19 mouse cellular contexts compared by ENCODE assay signal in the genomic region with DNA sequence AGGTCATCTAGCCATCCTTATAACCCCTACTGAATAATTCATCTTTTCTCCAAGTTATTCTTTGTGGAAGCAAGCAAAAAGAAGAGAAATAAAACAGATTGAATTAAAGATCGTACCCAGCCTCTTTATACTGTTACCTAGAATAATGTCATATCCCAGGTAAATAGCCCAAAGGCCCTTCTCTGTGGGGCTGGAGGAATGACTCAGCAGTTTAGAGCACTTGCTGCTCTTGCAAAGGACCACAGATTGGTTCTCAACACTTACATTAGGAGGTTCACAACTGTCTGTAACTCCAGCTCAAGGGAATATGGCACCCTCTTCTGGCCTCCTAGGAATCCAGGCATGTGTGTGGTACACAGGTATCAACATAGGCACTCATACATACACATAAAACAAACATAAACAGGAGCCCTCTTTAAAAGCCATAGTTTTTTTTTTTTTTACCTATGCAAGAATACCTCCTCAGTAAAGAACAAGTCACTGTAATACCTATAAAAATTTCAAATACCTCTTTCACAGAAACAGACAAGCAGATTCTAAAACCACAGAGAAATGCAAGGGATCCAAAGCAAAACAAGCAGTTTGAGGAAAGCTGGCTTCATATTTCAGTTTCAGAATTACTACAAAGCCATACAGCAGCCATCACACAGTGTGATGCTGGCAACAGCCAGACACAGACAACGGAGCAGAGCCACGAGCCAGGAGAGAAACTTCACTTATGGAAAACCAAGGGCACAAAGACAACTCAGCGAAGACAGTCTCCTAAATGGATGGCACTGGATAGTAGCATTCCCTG. TPM values are rescaled to one million over a fixed set of nuclear protein-coding genes. Genes with fewer than 3 reads are reported as not detected.
A peak's percentile ranks its signal among the peaks of the same experiment; 100 is the strongest.
DNase-seq lines count a peak whose midpoint lies in the region; ATAC-seq and TF ChIP-seq lines count a peak whose summit lies in the region.
"Had no signal": no experiment of that assay in that cellular context is flagged by ENCODE, and none has a peak within 500 bp of the region (broad histone marks: within the 10 kb centered on the region; RNA-seq: fewer than 3 reads in every experiment).

No protein-coding gene starts in this region.

- no peak for DNase-seq in hindbrain, postnatal 0 days (ENCODE audit: low spot score)
- DNase-seq in 416B (ENCODE audit: low read depth) (peak; percentile 46), ES-E14 (ENCODE audit: low read depth, low spot score) (no peak)
- DNase-seq in thymus, postnatal 25 days = no peak
- DNase-seq in kidney, postnatal 4 days = no peak
- DNase-seq: liver, embryonic 13.5 days; lung, postnatal 14 days had no signal

- TF ChIP-seq CTCF in hindbrain, postnatal 0 days (IDR thresholded peaks at IDR 0.05; ENCODE audit: low read depth) = no peak

- WGBS in hindbrain, postnatal 0 days = 66% methylated on average over 4 of the region's 4 CpGs
- 91% methylated on average over 4 of the region's 4 CpGs for WGBS in hindbrain, embryonic 12.5 days

- no peak for ATAC-seq in hindbrain, postnatal 0 days
- no peak for ATAC-seq in hindbrain, embryonic 12.5 days (ENCODE audit: low FRiP score)
- ATAC-seq in erythroid progenitor cell, adult 5-6 weeks (replicated peaks; ENCODE audit: low FRiP score, poor library complexity, severe bottlenecking) = peak; percentile 43; the same call in 1 of the 2 replicates
- ATAC-seq: forebrain, embryonic 15.5 days; intestine, embryonic 16.5 days had no signal

- 0 out of 2 replicates have a peak, but pooled peaks cover 3% of the 10 kb centered on the region for H3K4me1 ChIP-seq in hindbrain, postnatal 0 days (ENCODE audit: insufficient read depth, low read length)
- H3K4me1 ChIP-seq in hindbrain, embryonic 12.5 days = peaks cover 20% of the 10 kb centered on the region
- peaks cover 2 to 6% of the 10 kb centered on the region in 2 experiments; a peak in 1 of 4 replicates for H3K4me1 ChIP-seq in ES-E14 (ENCODE audit: control insufficient read depth in 2 of 2, insufficient read depth in 2 of 2, low read length in 2 of 2, poor library complexity in 1 of 2)
- H3K4me1 ChIP-seq: embryonic facial prominence, embryonic 10.5 days; embryonic facial prominence, embryonic 15.5 days; hindbrain, embryonic 10.5 days had no signal

- no peak overlapping the region for H3K9ac ChIP-seq in hindbrain, postnatal 0 days (replicated peaks; ENCODE audit: low read length)
- no peak overlapping the region for H3K9ac ChIP-seq in hindbrain, embryonic 12.5 days
- no peak overlapping the region for H3K9ac ChIP-seq in ES-E14 (ENCODE audit: insufficient read depth, low read depth, low read length, poor library complexity, severe bottlenecking)
- H3K9ac ChIP-seq: embryonic facial prominence, embryonic 15.5 days; forebrain, embryonic 15.5 days; heart, embryonic 13.5 days; limb, embryonic 13.5 days; liver, embryonic 13.5 days; lung, embryonic 14.5 days had no signal

- H3K27ac ChIP-seq in hindbrain, postnatal 0 days = 0 out of 2 replicates have a peak overlapping the region, but pooled peaks have one; percentile 7
- H3K27ac ChIP-seq in hindbrain, embryonic 12.5 days = no peak overlapping the region
- no peak overlapping the region for H3K27ac ChIP-seq in ES-E14 (ENCODE audit: insufficient read depth, low read depth, low read length, poor library complexity, severe bottlenecking)
- H3K27ac ChIP-seq: embryonic facial prominence, embryonic 10.5 days; embryonic facial prominence, embryonic 15.5 days; forebrain, embryonic 15.5 days; heart, adult 2 months; heart, embryonic 13.5 days; hindbrain, embryonic 10.5 days; kidney, postnatal 0 days; limb, embryonic 13.5 days; liver, embryonic 13.5 days had no signal

- H3K36me3 ChIP-seq in hindbrain, postnatal 0 days (ENCODE audit: insufficient read depth, low read length) = no peaks in the 10 kb centered on the region
- H3K36me3 ChIP-seq in hindbrain, embryonic 12.5 days = no peaks in the 10 kb centered on the region
- no peaks in the 10 kb centered on the region; the same call in 1 of the 2 replicates for H3K36me3 ChIP-seq in ES-E14 (ENCODE audit: control insufficient read depth, insufficient read depth, low read length, poor library complexity, severe bottlenecking)
- H3K36me3 ChIP-seq: embryonic facial prominence, embryonic 15.5 days; forebrain, embryonic 15.5 days; heart, embryonic 13.5 days; limb, embryonic 13.5 days; liver, embryonic 13.5 days had no signal

- no peak overlapping the region for H3K4me3 ChIP-seq in hindbrain, postnatal 0 days (ENCODE audit: low read length)
- no peak overlapping the region for H3K4me3 ChIP-seq in hindbrain, embryonic 12.5 days
- no peak overlapping the region for H3K4me3 ChIP-seq in ES-E14 (ENCODE audit: insufficient read depth in 1 of 2, low read depth in 1 of 2, low read length in 2 of 2, poor library complexity in 1 of 2, severe bottlenecking in 1 of 2)
- H3K4me3 ChIP-seq: embryonic facial prominence, embryonic 10.5 days; embryonic facial prominence, embryonic 15.5 days; forebrain, embryonic 15.5 days; heart, adult 2 months; heart, embryonic 13.5 days; hindbrain, embryonic 10.5 days; limb, embryonic 13.5 days; liver, embryonic 13.5 days had no signal

- in situ Hi-C loops in ES-E14 (cut with MboI; ENCODE audit: low sequenced_read_pairs in 2 of 2, unreplicated experiment in 2 of 2) = no loop called here

- no peaks in the 10 kb centered on the region for H3K9me3 ChIP-seq in hindbrain, postnatal 0 days (ENCODE audit: low read length)
- H3K9me3 ChIP-seq in hindbrain, embryonic 12.5 days (replicated peaks) = no peaks in the 10 kb centered on the region
- no peaks in the 10 kb centered on the region for H3K9me3 ChIP-seq in ES-E14 (ENCODE audit: control insufficient read depth, insufficient read depth, low read depth, low read length)
- H3K9me3 ChIP-seq: embryonic facial prominence, embryonic 10.5 days; embryonic facial prominence, embryonic 15.5 days; forebrain, embryonic 15.5 days; heart, embryonic 13.5 days; hindbrain, embryonic 10.5 days; limb, embryonic 13.5 days; liver, embryonic 13.5 days had no signal

- H3K4me2 ChIP-seq in hindbrain, postnatal 0 days (ENCODE audit: low read depth, low read length) = no peak overlapping the region
- H3K4me2 ChIP-seq in hindbrain, embryonic 12.5 days (replicated peaks) = no peak overlapping the region
- H3K4me2 ChIP-seq: embryonic facial prominence, embryonic 15.5 days; forebrain, embryonic 15.5 days; heart, embryonic 13.5 days; limb, embryonic 13.5 days; liver, embryonic 13.5 days; lung, embryonic 14.5 days had no signal

- H3K27me3 ChIP-seq in hindbrain, postnatal 0 days (ENCODE audit: insufficient read depth, low read length) = no peaks in the 10 kb centered on the region
- H3K27me3 ChIP-seq in hindbrain, embryonic 12.5 days = no peaks in the 10 kb centered on the region
- H3K27me3 ChIP-seq: embryonic facial prominence, embryonic 15.5 days; forebrain, embryonic 15.5 days; heart, embryonic 13.5 days; limb, embryonic 13.5 days; liver, embryonic 13.5 days had no signal

TF ChIP-seq in ES-E14, 5 proteins besides CTCF, POLR2A, EP300 and RAD21:
- TF ChIP-seq MAFK (IDR thresholded peaks at IDR 0.05; ENCODE audit: insufficient read depth, low read depth, low read length) = peak; percentile 26; the same call in 1 of the 2 replicates
- TF ChIP-seq ZC3H11A (IDR thresholded peaks at IDR 0.05; ENCODE audit: borderline replicate concordance, low read depth, low read length) = no peak
- TF ChIP-seq HCFC1 (IDR thresholded peaks at IDR 0.05; ENCODE audit: borderline replicate concordance, insufficient read depth, low read length) = no peak
- TF ChIP-seq CHD2 (IDR thresholded peaks at IDR 0.05; ENCODE audit: low read depth, low read length) = no peak
- TF ChIP-seq ZNF384 (IDR thresholded peaks at IDR 0.05; ENCODE audit: low read depth, low read length) = no peak

RNA-seq across cellular contexts. Expression of gene Atp2c1, which starts 44.2 kb away (rescaled TPM):
- 120 and 157 TPM in 2 replicates for total RNA-seq in hindbrain, postnatal 0 days (2014; rRNA removed)
- polyA plus RNA-seq in hindbrain, postnatal 0 days (2015; fragmentation: Nextera tagmentation; extraction: Ambion mirVana) = 66.0 and 68.5 TPM in 2 replicates
- polyA plus RNA-seq in hindbrain, embryonic 12.5 days (2016; fragmentation: Nextera tagmentation; extraction: Ambion mirVana) = 94.4 and 99.3 TPM in 2 replicates
- total RNA-seq in ES-E14 (2012; rRNA removed) = 92.4 and 100 TPM in 2 replicates
- 13.0 and 28.1 TPM in 2 replicates for total RNA-seq in erythroid progenitor cell, adult 5-6 weeks (2015; ENCODE audit: low replicate concordance)
- total RNA-seq in erythroid progenitor cell, adult 5-6 weeks (2017; ENCODE audit: low replicate concordance) = 25.2 and 37.4 TPM in 2 replicates
